Mouse (Mus musculus): Measurements from ENCODE around the gene Kcnh2. TPM values are rescaled to one million over a fixed set of nuclear protein-coding genes. Genes with fewer than 3 reads are reported as not detected.

Gene Kcnh2
- polyA plus RNA-seq, 1 experiment: 3.1 TPM

DNA sequence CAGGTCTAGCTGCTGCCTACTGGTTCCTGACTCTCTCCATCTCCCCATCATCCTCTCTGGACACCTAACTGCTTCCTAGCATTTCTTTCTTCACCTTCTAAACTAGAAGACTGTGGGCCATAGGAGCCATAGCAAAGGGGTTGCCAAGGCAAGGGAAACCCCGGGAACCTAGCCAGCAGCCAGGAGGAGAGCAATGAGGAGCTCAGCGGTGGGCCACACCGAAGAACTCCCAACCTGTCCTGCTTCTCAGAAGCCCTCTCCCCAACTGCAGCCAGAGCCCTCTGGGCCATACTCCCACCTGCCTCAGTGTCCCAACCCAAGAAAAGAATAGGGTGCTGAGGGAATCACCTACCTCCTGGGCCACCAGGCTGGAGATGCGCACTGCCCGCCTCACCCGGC lies 22.6 kb downstream of the Kcnh2 start:
- 69% methylated on average over 6 of the region's 6 CpGs for WGBS
- TF ChIP-seq POLR2A (IDR thresholded peaks at IDR 0.05; ENCODE audit: low read depth, low read length) (no peak), CTCF (conservative IDR thresholded peaks at IDR 0.05; ENCODE audit: insufficient read depth, insufficient read length, low read depth, low read length) (no peak)
- DNase-seq: no peak
- Histone ChIP-seq H3K27ac (ENCODE audit: insufficient read depth, low read depth, low read length) (no peak overlapping the region), H3K36me3 (ENCODE audit: control insufficient read depth, insufficient read depth, low read length) (no peaks in the 10 kb centered on the region), H3K27me3 (replicated peaks; ENCODE audit: control insufficient read depth, insufficient read depth, low read length) (no peaks in the 10 kb centered on the region), H3K4me3 (ENCODE audit: insufficient read depth, low read depth, low read length) (no peak overlapping the region), H3K4me1 (ENCODE audit: control insufficient read depth, insufficient read depth, low read length) (0 out of 2 replicates have a peak, but pooled peaks cover 4% of the 10 kb centered on the region)

DNA sequence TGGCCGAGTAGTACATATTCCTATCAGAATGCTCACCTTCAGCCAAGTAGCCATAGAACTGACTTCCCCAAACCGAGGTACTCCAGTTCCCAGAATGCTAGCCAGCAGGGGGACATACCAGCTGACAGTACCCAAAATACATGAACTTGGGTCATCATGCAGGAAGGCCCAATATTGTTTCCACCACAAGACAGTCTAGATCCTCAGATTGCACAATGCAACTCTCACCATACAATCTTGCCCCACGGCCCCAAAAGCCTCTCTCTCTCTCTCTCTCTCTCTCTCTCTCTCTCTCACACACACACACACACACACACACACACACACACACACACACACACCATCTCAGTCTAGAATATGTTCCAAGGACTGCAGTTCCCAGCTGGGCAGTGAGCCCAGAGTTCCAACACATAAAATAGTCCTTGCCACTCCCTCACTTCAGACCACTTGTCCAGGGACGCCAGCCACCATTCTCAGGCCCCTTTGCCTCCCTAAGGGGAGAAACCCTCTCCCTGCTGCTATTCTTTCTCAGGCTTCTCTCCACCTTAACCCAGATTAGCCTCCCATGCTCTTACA lies 24.5 kb downstream of the Kcnh2 start:
- no peaks in the 10 kb centered on the region for H3K36me3 ChIP-seq (ENCODE audit: control insufficient read depth, insufficient read depth, low read length)
- H3K27ac ChIP-seq (ENCODE audit: insufficient read depth, low read depth, low read length): no peak overlapping the region
- WGBS: 64% methylated on average over 4 of the region's 4 CpGs
- H3K4me1 ChIP-seq (ENCODE audit: control insufficient read depth, insufficient read depth, low read length): 0 out of 2 replicates have a peak, but pooled peaks cover 4% of the 10 kb centered on the region
- no peak overlapping the region for H3K4me3 ChIP-seq (ENCODE audit: insufficient read depth, low read depth, low read length)
- TF ChIP-seq CTCF (conservative IDR thresholded peaks at IDR 0.05; ENCODE audit: insufficient read depth, insufficient read length, low read depth, low read length) (no peak), POLR2A (IDR thresholded peaks at IDR 0.05; ENCODE audit: low read depth, low read length) (no peak)
- DNase-seq: no peak
- H3K27me3 ChIP-seq (replicated peaks; ENCODE audit: control insufficient read depth, insufficient read depth, low read length): no peaks in the 10 kb centered on the region

DNA sequence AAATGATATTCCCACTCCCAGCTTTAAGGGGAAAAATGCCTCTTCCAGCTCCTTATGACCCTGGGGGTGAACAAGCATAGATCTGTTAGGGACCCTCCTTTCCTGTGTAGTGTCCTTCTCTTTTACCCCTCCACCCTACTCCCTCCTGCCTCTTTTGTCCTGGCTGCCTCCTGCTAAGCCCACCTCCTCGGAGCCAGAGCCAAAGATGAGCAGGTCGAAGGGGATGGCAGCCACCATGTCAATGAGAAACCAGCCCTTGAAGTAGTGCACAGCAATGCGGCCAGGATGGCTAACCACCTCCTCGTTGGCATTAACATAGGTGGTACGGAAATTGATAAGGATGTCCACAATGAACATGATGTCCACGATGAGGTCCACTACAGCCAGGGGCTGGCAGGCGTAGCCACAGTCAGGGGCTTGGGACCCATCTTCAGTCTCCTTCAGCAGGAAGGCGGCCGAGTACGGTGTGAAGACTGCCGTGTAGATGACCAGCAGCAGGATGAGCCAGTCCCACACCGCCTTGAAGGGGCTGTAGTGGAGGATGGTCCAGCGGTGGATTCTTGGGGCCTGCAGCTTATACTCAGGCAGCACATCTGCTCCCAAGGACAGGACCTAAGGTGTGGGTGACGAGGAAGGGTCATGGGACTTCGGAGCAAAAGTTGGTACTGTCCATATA lies 25.1 kb downstream of the Kcnh2 start:
- H3K36me3 ChIP-seq (ENCODE audit: control insufficient read depth, insufficient read depth, low read length): no peaks in the 10 kb centered on the region
- no peaks in the 10 kb centered on the region for H3K27me3 ChIP-seq (replicated peaks; ENCODE audit: control insufficient read depth, insufficient read depth, low read length)
- TF ChIP-seq POLR2A (IDR thresholded peaks at IDR 0.05; ENCODE audit: low read depth, low read length): no peak
- no peak for TF ChIP-seq CTCF (conservative IDR thresholded peaks at IDR 0.05; ENCODE audit: insufficient read depth, insufficient read length, low read depth, low read length)
- 0 out of 2 replicates have a peak, but pooled peaks cover 4% of the 10 kb centered on the region for H3K4me1 ChIP-seq (ENCODE audit: control insufficient read depth, insufficient read depth, low read length)
- H3K4me3 ChIP-seq (ENCODE audit: insufficient read depth, low read depth, low read length): no peak overlapping the region
- no peak overlapping the region for H3K27ac ChIP-seq (ENCODE audit: insufficient read depth, low read depth, low read length)
- WGBS: 95% methylated on average over 15 of the region's 15 CpGs
- no peak for DNase-seq

DNA sequence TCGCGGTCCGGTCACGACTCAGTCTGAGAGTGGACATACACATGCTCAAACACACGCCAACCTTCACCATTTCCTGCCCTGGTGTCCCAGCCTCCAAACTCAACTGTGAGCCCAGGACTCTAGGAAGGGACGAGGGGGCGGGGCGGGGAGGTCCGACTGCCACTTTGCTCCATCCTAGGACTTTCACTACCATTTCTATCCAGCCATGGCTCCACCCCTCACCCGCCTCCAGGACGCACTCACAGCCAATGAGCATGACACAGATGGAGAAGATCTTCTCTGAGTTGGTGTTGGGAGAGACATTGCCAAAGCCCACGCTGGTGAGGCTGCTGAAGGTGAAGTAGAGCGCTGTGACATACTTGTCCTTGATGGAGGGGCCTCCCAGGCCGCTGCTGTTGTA lies 26.2 kb downstream of the Kcnh2 start:
- 63% methylated on average over 14 of the region's 14 CpGs for WGBS
- H3K27me3 ChIP-seq (replicated peaks; ENCODE audit: control insufficient read depth, insufficient read depth, low read length): no peaks in the 10 kb centered on the region
- DNase-seq: no peak
- 0 out of 2 replicates have a peak, but pooled peaks cover 4% of the 10 kb centered on the region for H3K4me1 ChIP-seq (ENCODE audit: control insufficient read depth, insufficient read depth, low read length)
- no peak for TF ChIP-seq POLR2A (IDR thresholded peaks at IDR 0.05; ENCODE audit: low read depth, low read length)
- no peak for TF ChIP-seq CTCF (conservative IDR thresholded peaks at IDR 0.05; ENCODE audit: insufficient read depth, insufficient read length, low read depth, low read length)
- no peaks in the 10 kb centered on the region for H3K36me3 ChIP-seq (ENCODE audit: control insufficient read depth, insufficient read depth, low read length)
- no peak overlapping the region for H3K4me3 ChIP-seq (ENCODE audit: insufficient read depth, low read depth, low read length)
- H3K27ac ChIP-seq (ENCODE audit: insufficient read depth, low read depth, low read length): no peak overlapping the region

DNA sequence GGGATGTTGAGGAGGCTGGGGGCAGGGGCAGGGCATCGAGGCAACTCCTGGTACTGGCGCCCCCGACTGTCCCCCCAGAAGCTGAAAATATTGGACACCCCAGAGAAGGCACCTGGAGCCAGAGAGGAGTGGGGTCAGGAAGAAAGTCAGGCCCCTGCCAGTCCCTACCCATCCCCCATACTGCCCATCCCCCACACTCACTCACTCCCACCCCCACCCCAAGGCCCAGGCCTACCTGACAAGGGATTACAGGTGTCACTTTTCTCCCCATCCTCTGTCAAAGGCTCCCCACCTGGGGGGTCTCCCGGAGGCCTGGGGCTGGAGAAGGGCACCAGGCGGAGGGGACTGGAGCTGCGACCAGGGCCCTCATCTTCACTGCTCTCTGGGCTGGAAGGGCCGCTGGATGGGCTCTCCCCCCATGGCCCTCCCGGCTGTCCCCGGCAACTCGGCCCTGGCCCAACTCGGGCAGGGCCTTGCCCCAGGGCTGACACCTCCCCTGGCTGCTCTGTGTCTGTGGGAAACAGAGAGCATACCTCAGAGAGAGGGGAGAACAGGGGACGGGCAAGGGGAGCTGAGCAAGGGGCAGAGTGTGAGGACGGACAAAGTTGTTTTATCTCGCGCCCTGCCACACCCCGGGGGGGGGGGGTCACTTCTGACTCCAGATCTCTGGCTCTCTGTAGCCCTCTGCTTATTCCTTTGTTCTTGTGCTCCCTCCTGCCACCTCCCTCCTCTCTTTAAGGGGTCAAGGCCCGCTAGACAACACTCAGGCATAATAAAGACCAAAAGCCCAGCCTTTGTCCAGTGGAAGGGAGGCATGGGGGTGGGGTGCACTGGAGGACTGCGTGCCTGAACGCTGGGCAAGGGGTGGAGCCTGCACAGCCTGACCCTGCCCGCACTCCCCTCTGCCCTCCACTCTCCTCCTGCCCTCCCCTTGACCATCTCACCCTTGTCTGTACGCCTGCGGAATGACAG lies 29.4 kb downstream of the Kcnh2 start:
- no peaks in the 10 kb centered on the region for H3K36me3 ChIP-seq (ENCODE audit: control insufficient read depth, insufficient read depth, low read length)
- WGBS: 46% methylated on average over 22 of the region's 22 CpGs

DNA sequence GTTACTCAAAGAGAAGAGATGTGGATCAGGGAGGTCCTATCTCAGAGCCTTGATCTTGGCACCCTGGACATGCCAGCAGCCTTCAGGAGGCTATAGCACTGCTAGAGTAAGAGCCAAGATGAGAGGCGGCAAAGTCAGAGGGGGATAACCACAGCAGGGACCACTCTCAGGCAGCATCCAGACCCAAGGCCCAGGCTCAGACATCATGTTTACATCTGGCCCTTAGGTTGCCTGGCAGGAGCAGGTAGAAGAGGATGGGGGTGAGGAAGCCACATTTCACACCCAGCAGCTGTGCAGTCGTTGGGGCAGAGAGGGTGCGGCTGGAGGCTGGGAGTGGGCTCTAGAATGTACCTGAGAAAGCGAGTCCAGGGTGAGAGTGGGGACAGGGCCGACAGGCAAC lies 30.5 kb downstream of the Kcnh2 start:
- TF ChIP-seq CTCF (conservative IDR thresholded peaks at IDR 0.05; ENCODE audit: insufficient read depth, insufficient read length, low read depth, low read length) (no peak), POLR2A (IDR thresholded peaks at IDR 0.05; ENCODE audit: low read depth, low read length) (no peak)
- H3K36me3 ChIP-seq (ENCODE audit: control insufficient read depth, insufficient read depth, low read length): no peaks in the 10 kb centered on the region
- H3K27me3 ChIP-seq (replicated peaks; ENCODE audit: control insufficient read depth, insufficient read depth, low read length): no peaks in the 10 kb centered on the region
- H3K4me3 ChIP-seq (ENCODE audit: insufficient read depth, low read depth, low read length): no peak overlapping the region
- no peaks in the 10 kb centered on the region for H3K4me1 ChIP-seq (ENCODE audit: control insufficient read depth, insufficient read depth, low read length)
- no peak for DNase-seq
- WGBS: 82% methylated on average over 5 of the region's 5 CpGs
- H3K27ac ChIP-seq (ENCODE audit: insufficient read depth, low read depth, low read length): no peak overlapping the region

More for the DNA sequence above, 29.4 kb downstream of the Kcnh2 start:
- no peaks in the 10 kb centered on the region for H3K27me3 ChIP-seq (replicated peaks; ENCODE audit: control insufficient read depth, insufficient read depth, low read length)
- no peak for DNase-seq
- H3K4me3 ChIP-seq (ENCODE audit: insufficient read depth, low read depth, low read length): no peak overlapping the region
- H3K4me1 ChIP-seq (ENCODE audit: control insufficient read depth, insufficient read depth, low read length): no peaks in the 10 kb centered on the region
- H3K27ac ChIP-seq (ENCODE audit: insufficient read depth, low read depth, low read length): no peak overlapping the region
- no peak for TF ChIP-seq POLR2A (IDR thresholded peaks at IDR 0.05; ENCODE audit: low read depth, low read length)
- no peak for TF ChIP-seq CTCF (conservative IDR thresholded peaks at IDR 0.05; ENCODE audit: insufficient read depth, insufficient read length, low read depth, low read length)

All from kidney, adult 2 months (tissue).